Mouse (Mus musculus) retina, postnatal 7 days (tissue): Measurements from ENCODE around the gene Cep135.

ENCODE experiments used
- DNase-seq: peaks from one replicate; pipeline ENCODE4 v3.0.0-alpha.2; 2012; ENCODE audit warnings: low read depth, low spot score

Gene Cep135

GRCm38 (mm10) chr5:76645091-76645868 is 56.8 kb downstream of the Cep135 start:
- no peak for DNase-seq

GRCm38 (mm10) chr5:76649897-76650296 is 61.4 kb downstream of the Cep135 start:
- DNase-seq = no peak

- no peak for DNase-seq
Measured at GRCm38 (mm10) chr5:76651151-76651725, 62.7 kb downstream of the Cep135 start.

- no peak for DNase-seq
Measured at GRCm38 (mm10) chr5:76656212-76656611, 67.7 kb downstream of the Cep135 start, which contains the start of gene C530008M17Rik. Gene C530008M17Rik (plus strand): TSS chr5:76656512.

- DNase-seq = peak; percentile 69
Measured at GRCm38 (mm10) chr5:76657245-76658083, 69.0 kb downstream of the Cep135 start.

- DNase-seq = no peak
Measured at GRCm38 (mm10) chr5:76658084-76658934, 69.8 kb downstream of the Cep135 start.

- DNase-seq = no peak
Measured at GRCm38 (mm10) chr5:76659958-76660635, 71.6 kb downstream of the Cep135 start.

GRCm38 (mm10) chr5:76661310-76661709 is 72.8 kb downstream of the Cep135 start:
- DNase-seq = no peak

GRCm38 (mm10) chr5:76664936-76665335 is 76.4 kb downstream of the Cep135 start:
- no peak for DNase-seq

- peak; percentile 24 for DNase-seq
Measured at GRCm38 (mm10) chr5:76665421-76665820, 76.9 kb downstream of the Cep135 start.

GRCm38 (mm10) chr5:76666026-76666756 is 77.7 kb downstream of the Cep135 start:
- DNase-seq = no peak

- DNase-seq = no peak
Measured at GRCm38 (mm10) chr5:76668118-76668517, 79.6 kb downstream of the Cep135 start.

- DNase-seq = no peak
Measured at GRCm38 (mm10) chr5:76668547-76668946, 80.0 kb downstream of the Cep135 start.

GRCm38 (mm10) chr5:76670183-76670582 is 81.7 kb downstream of the Cep135 start:
- DNase-seq = no peak

- no peak for DNase-seq
Measured at GRCm38 (mm10) chr5:76674022-76674653, 85.6 kb downstream of the Cep135 start.

- no peak for DNase-seq
Measured at GRCm38 (mm10) chr5:76675369-76675768, 86.9 kb downstream of the Cep135 start.

- DNase-seq = no peak
Measured at GRCm38 (mm10) chr5:76680959-76681358, 92.5 kb downstream of the Cep135 start.

GRCm38 (mm10) chr5:76681895-76682656 is 93.6 kb downstream of the Cep135 start:
- no peak for DNase-seq

- DNase-seq = no peak
Measured at GRCm38 (mm10) chr5:76683455-76683854, 95.0 kb downstream of the Cep135 start.
